Mouse (Mus musculus): ENCODE results near the gene Lrrc19. TPM values are rescaled to one million over a fixed set of nuclear protein-coding genes. Genes with fewer than 3 reads are reported as not detected.

The Lrrc19 gene
- polyA plus RNA-seq, 1 experiment from 2014 or later, result 0.43 TPM

GRCm38 (mm10) chr4:94604452-94605019 lies 45.4 kb downstream of the Lrrc19 start:
- H3K36me3 ChIP-seq (ENCODE audit: control insufficient read depth, insufficient read depth, low read length), result no peaks in the 10 kb centered on the region
- no peak overlapping the region for H3K27ac ChIP-seq (ENCODE audit: low read depth, low read length)
- H3K9ac ChIP-seq (ENCODE audit: low read depth, low read length), result no peak overlapping the region
- 84% methylated on average over 2 of the region's 2 CpGs for WGBS (ENCODE audit: insufficient replicate concordance)
- no peak for ATAC-seq (replicated peaks; ENCODE audit: insufficient number of reproducible peaks, low FRiP score, low TSS enrichment)
- H3K27me3 ChIP-seq (ENCODE audit: control insufficient read depth, insufficient read depth, low read length), result no peaks in the 10 kb centered on the region
- H3K4me2 ChIP-seq, result no peak overlapping the region
- H3K9me3 ChIP-seq (replicated peaks; ENCODE audit: control insufficient read depth, low read length), result no peaks in the 10 kb centered on the region
- peaks cover 6% of the 10 kb centered on the region for H3K4me1 ChIP-seq (ENCODE audit: control insufficient read depth, insufficient read depth, low read length)
- no peak overlapping the region for H3K4me3 ChIP-seq (ENCODE audit: low read depth, low read length)

GRCm38 (mm10) chr4:94603031-94603629 lies 46.8 kb downstream of the Lrrc19 start, which contains the start of gene Plaa:
Plaa (minus strand) TSS chr4:94603244.
- Histone ChIP-seq H3K9ac (ENCODE audit: low read depth, low read length) (peak within 1 kb of the TSS; percentile 94), H3K27ac (ENCODE audit: low read depth, low read length) (peak within 1 kb of the TSS; percentile 76), H3K4me3 (ENCODE audit: low read depth, low read length) (peak within 1 kb of the TSS; percentile 86), H3K4me1 (ENCODE audit: control insufficient read depth, insufficient read depth, low read length) (peaks cover 6% of the 10 kb centered on the region), H3K9me3 (replicated peaks; ENCODE audit: control insufficient read depth, low read length) (no peaks in the 10 kb centered on the region), H3K4me2 (peak within 1 kb of the TSS; percentile 71), H3K36me3 (ENCODE audit: control insufficient read depth, insufficient read depth, low read length) (no peaks in the 10 kb centered on the region), H3K27me3 (ENCODE audit: control insufficient read depth, insufficient read depth, low read length) (no peaks in the 10 kb centered on the region)
- ATAC-seq (replicated peaks; ENCODE audit: insufficient number of reproducible peaks, low FRiP score, low TSS enrichment), result peak; percentile 99
- WGBS (ENCODE audit: insufficient replicate concordance), result 0% methylated on average over 61 of the region's 61 CpGs

- Histone ChIP-seq H3K9me3 (replicated peaks; ENCODE audit: control insufficient read depth, low read length) (no peaks in the 10 kb centered on the region), H3K4me2 (peak overlapping the region; percentile 71), H3K36me3 (ENCODE audit: control insufficient read depth, insufficient read depth, low read length) (no peaks in the 10 kb centered on the region), H3K27ac (ENCODE audit: low read depth, low read length) (peak overlapping the region; percentile 76), H3K4me1 (ENCODE audit: control insufficient read depth, insufficient read depth, low read length) (peaks cover 6% of the 10 kb centered on the region), H3K9ac (ENCODE audit: low read depth, low read length) (peak overlapping the region; percentile 94), H3K27me3 (ENCODE audit: control insufficient read depth, insufficient read depth, low read length) (no peaks in the 10 kb centered on the region), H3K4me3 (ENCODE audit: low read depth, low read length) (peak overlapping the region; percentile 86)
- under 1% methylated on average over 33 of the region's 33 CpGs for WGBS (ENCODE audit: insufficient replicate concordance)
- ATAC-seq (replicated peaks; ENCODE audit: insufficient number of reproducible peaks, low FRiP score, low TSS enrichment), result no peak; the same call in 1 of the 2 replicates
Observed at GRCm38 (mm10) chr4:94602496-94603030, 47.4 kb downstream of the Lrrc19 start.

GRCm38 (mm10) chr4:94601395-94601794 lies 48.5 kb downstream of the Lrrc19 start:
- Histone ChIP-seq H3K9me3 (replicated peaks; ENCODE audit: control insufficient read depth, low read length) (no peaks in the 10 kb centered on the region), H3K4me1 (ENCODE audit: control insufficient read depth, insufficient read depth, low read length) (peaks cover 6% of the 10 kb centered on the region), H3K36me3 (ENCODE audit: control insufficient read depth, insufficient read depth, low read length) (no peaks in the 10 kb centered on the region), H3K4me3 (ENCODE audit: low read depth, low read length) (no peak overlapping the region), H3K27me3 (ENCODE audit: control insufficient read depth, insufficient read depth, low read length) (no peaks in the 10 kb centered on the region), H3K27ac (ENCODE audit: low read depth, low read length) (no peak overlapping the region), H3K9ac (ENCODE audit: low read depth, low read length) (no peak overlapping the region), H3K4me2 (peak overlapping the region; percentile 71; the same call in 1 of the 2 replicates)
- ATAC-seq (replicated peaks; ENCODE audit: insufficient number of reproducible peaks, low FRiP score, low TSS enrichment), result no peak
- 85% methylated on average over 4 of the region's 4 CpGs for WGBS (ENCODE audit: insufficient replicate concordance)

GRCm38 (mm10) chr4:94592709-94593108 lies 57.2 kb downstream of the Lrrc19 start:
- ATAC-seq (replicated peaks; ENCODE audit: insufficient number of reproducible peaks, low FRiP score, low TSS enrichment), result no peak
- no peaks in the 10 kb centered on the region for H3K36me3 ChIP-seq (ENCODE audit: control insufficient read depth, insufficient read depth, low read length)
- no peaks in the 10 kb centered on the region for H3K4me1 ChIP-seq (ENCODE audit: control insufficient read depth, insufficient read depth, low read length)

DNA sequence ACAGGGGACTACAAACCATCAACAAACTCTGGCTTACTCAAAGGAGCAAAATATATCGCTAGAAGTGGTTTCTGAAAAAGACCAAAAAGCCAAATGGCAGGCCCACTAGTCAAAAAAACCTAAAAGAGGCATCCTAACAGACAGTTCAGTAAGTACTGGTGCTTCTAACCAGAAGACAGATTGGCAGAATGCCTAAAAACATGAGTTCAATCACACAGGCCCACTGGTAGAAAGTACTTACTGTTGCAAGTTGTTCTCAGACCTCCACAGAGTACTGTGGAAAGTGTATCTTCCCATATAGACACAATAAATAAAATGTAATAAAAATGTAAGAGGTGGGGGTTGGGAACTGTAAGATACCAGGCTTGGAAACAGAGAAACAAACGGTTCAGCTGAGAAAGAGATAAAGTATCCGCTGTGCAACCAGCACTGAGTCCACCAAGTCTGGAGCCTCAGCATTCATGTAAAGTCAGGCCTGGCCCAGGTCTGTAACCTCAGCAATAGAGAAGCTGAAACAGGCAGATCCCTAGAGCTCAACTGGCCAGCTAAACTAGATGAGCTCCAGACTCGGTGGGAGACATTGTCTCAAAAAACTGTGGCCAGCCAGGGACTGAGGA lies 58.1 kb downstream of the Lrrc19 start:
- no peaks in the 10 kb centered on the region for H3K27me3 ChIP-seq (ENCODE audit: control insufficient read depth, insufficient read depth, low read length)
- no peaks in the 10 kb centered on the region for H3K4me1 ChIP-seq (ENCODE audit: control insufficient read depth, insufficient read depth, low read length)
- no peak for ATAC-seq (replicated peaks; ENCODE audit: insufficient number of reproducible peaks, low FRiP score, low TSS enrichment)
- H3K9ac ChIP-seq (ENCODE audit: low read depth, low read length), result no peak overlapping the region
- no peak overlapping the region for H3K4me3 ChIP-seq (ENCODE audit: low read depth, low read length)
- H3K4me2 ChIP-seq, result no peak overlapping the region
- H3K9me3 ChIP-seq (replicated peaks; ENCODE audit: control insufficient read depth, low read length), result no peaks in the 10 kb centered on the region
- no peak overlapping the region for H3K27ac ChIP-seq (ENCODE audit: low read depth, low read length)
- WGBS (ENCODE audit: insufficient replicate concordance), result 65% methylated on average over 4 of the region's 4 CpGs
- H3K36me3 ChIP-seq (ENCODE audit: control insufficient read depth, insufficient read depth, low read length), result no peaks in the 10 kb centered on the region

More at GRCm38 (mm10) chr4:94592709-94593108, 57.2 kb downstream of the Lrrc19 start:
- Histone ChIP-seq H3K4me2 (no peak overlapping the region), H3K9ac (ENCODE audit: low read depth, low read length) (no peak overlapping the region), H3K27me3 (ENCODE audit: control insufficient read depth, insufficient read depth, low read length) (no peaks in the 10 kb centered on the region), H3K9me3 (replicated peaks; ENCODE audit: control insufficient read depth, low read length) (no peaks in the 10 kb centered on the region), H3K27ac (ENCODE audit: low read depth, low read length) (no peak overlapping the region), H3K4me3 (ENCODE audit: low read depth, low read length) (no peak overlapping the region)

MicroRNAs encoded within 50 kb of the gene (microRNA counts, 519-probe panel; counts per million panel counts)
- 3,941 counts per million, percentile 24 among the panel's probes with 10 or more counts for microRNA mmu-miR-872

Small RNA genes within 50 kb of the gene (microRNA-seq; reads per million reads assigned to microRNA genes)
- gene Mir872 (ENCODE audit: borderline number of aligned reads), result 1,966 reads per million, percentile 88 among the genes with 10 or more reads in this experiment

Other genes with a start within 250 kb of the Lrrc19 start
- gene Gm10306, start 93.6 kb downstream of the Lrrc19 start, polyA plus RNA-seq (2014; fragmentation: Nextera tagmentation; extraction: Ambion mirVana), result not detected in 2 replicates
- gene Caap1, start 93.3 kb downstream of the Lrrc19 start, polyA plus RNA-seq (2014; fragmentation: Nextera tagmentation; extraction: Ambion mirVana), result 12.4 and 13.8 TPM in 2 replicates
- 64.4 and 67.6 TPM in 2 replicates for gene Plaa, start 46.9 kb downstream of the Lrrc19 start, polyA plus RNA-seq (2014; fragmentation: Nextera tagmentation; extraction: Ambion mirVana)
- gene Ift74, start 35.7 kb downstream of the Lrrc19 start, polyA plus RNA-seq (2014; fragmentation: Nextera tagmentation; extraction: Ambion mirVana), result 16.6 and 19.1 TPM in 2 replicates
- 56.1 and 70.5 TPM in 2 replicates for gene Tek, start 89.1 kb upstream of the Lrrc19 start, polyA plus RNA-seq (2014; fragmentation: Nextera tagmentation; extraction: Ambion mirVana)

Data from heart, embryonic 11.5 days (tissue).